Mouse (Mus musculus) ES-Bruce4 (cell line): Measurements from ENCODE around the gene Srsf3. TPM values are rescaled to one million over a fixed set of nuclear protein-coding genes. Genes with fewer than 3 reads are reported as not detected.

Experiments used
- H3K27ac ChIP-seq: 2 replicates; pipeline ENCODE4 v1.5.1; 2012; ENCODE audit warnings: low read length, inconsistent platforms; ENCODE audit not compliant: insufficient read depth
- H3K27me3 ChIP-seq: 2 replicates; pipeline ENCODE4 v1.6.1; 2012; ENCODE audit warnings: mild to moderate bottlenecking, low read length, inconsistent platforms; ENCODE audit not compliant: control insufficient read depth, poor library complexity, insufficient read depth, severe bottlenecking
- H3K36me3 ChIP-seq: 2 replicates; pipeline ENCODE4 v1.6.1; 2012; ENCODE audit warnings: inconsistent platforms, mild to moderate bottlenecking, low read length, moderate library complexity; ENCODE audit not compliant: control insufficient read depth, poor library complexity, insufficient read depth, severe bottlenecking
- H3K4me1 ChIP-seq: one replicate; pipeline ENCODE4 v1.8.1; 2011; ENCODE audit warnings: low read length; ENCODE audit not compliant: control insufficient read depth, insufficient read depth
- H3K4me3 ChIP-seq: 2 replicates; pipeline ENCODE4 v1.5.1; 2011; ENCODE audit warnings: low read depth, mild to moderate bottlenecking, low read length
- H3K9ac ChIP-seq: 2 replicates; pipeline ENCODE4 v1.6.1; 2012; ENCODE audit warnings: low read depth, mild to moderate bottlenecking, inconsistent platforms; ENCODE audit not compliant: poor library complexity, severe bottlenecking
- H3K9me3 ChIP-seq: replicated peaks from 2 replicates; pipeline ENCODE4 v1.6.1; 2012; ENCODE audit warnings: mild to moderate bottlenecking, low read length, inconsistent platforms; ENCODE audit not compliant: control insufficient read depth, poor library complexity, insufficient read depth, severe bottlenecking
- CTCF ChIP-seq: IDR thresholded peaks from one replicate; pipeline ENCODE4 v1.8.1; 2011; ENCODE audit warnings: low read depth, low read length
- EP300 ChIP-seq: IDR thresholded peaks from 2 replicates; pipeline ENCODE4 v1.6.1; 2011; ENCODE audit warnings: low read depth, low read length; ENCODE audit not compliant: insufficient read depth
- POLR2A ChIP-seq: IDR thresholded peaks from one replicate; pipeline ENCODE4 v1.8.1; 2011; ENCODE audit warnings: low read length; ENCODE audit not compliant: insufficient read depth
- polyA plus RNA-seq: library from polyadenylated mRNA; stranded (reverse); fragments of >200 nt; gene quantifications from 2 replicates; pipeline ENCODE4 v1.2.4, GENCODE M21; 2011; ENCODE audit warnings: low read depth; ENCODE audit not compliant: missing spikeins, insufficient read depth, insufficient read length

Srsf3 gene
- polyA plus RNA-seq, 1 experiment = 557 TPM

DNA sequence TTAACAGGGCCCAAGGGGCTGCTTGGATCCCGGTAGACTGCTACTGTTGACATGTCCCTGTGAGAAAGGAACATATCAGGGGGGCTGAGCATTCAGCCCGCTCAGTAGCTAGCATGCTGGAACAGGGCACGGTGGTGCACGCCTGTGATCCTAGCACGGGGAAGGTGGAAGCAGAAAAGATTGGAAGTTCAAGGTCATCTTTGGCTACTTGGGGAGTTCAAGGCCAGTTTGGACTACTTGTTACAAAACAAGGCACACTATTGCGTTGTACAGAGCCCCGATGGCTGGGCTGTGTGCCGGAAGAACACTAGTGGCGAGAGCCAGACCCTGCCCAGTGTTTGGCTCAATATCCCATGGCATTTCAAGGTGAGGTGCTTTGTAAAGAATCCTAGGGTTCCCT is 28.5 kb downstream of the Srsf3 start:
- H3K4me3 ChIP-seq = no peak overlapping the region
- H3K9me3 ChIP-seq = no peaks in the 10 kb centered on the region
- no peak overlapping the region for H3K27ac ChIP-seq
- no peak for TF ChIP-seq CTCF
- no peak for TF ChIP-seq POLR2A
- TF ChIP-seq EP300 = no peak
- H3K4me1 ChIP-seq = peaks cover 7% of the 10 kb centered on the region
- H3K36me3 ChIP-seq = no peaks in the 10 kb centered on the region
- no peaks in the 10 kb centered on the region for H3K27me3 ChIP-seq
- no peak overlapping the region for H3K9ac ChIP-seq

DNA sequence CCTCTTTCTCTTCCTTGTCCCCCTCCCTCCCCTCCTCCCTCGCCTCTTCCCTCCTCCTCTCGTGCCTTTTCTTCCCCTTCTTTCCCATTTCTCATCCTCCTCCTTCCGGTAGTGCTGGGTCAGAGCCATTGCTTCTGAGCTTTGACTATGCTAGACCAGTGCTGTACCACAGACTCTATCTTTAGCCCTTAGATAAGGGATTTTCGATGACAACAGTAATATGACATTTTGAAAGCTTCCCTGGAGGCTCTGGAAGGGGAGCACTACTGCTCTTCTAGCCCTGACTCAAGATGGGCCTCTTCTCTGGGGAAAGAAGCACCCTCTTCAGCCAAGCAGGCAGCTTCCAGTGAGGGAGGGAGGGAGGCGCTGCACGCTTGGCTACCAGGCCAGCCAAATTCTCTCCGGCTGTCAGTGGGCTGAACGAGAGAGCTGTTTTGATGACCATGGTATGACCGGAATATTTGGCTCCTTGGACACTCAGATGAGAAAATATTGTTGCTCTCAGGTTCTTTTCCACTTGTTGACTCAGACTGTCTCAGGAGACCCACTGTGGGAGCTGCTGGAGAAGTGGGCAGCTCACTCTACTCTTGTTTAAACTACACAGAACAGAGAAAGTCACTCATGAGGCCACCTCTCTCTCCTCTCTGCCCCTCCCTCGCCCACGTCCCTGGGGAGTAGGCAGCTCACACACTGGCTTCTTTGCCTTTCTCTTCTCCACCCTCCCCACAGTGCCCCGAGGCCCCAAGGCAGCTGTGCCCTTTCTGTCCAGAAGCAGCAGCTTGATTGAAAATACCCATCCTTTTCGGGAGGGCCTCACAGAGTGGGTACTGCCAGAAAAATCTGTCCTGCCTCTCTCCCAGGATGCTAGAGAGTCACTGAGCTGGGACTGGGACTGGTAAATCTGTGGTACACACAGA is 29.9 kb downstream of the Srsf3 start:
- no peaks in the 10 kb centered on the region for H3K9me3 ChIP-seq
- H3K4me3 ChIP-seq = no peak overlapping the region
- H3K27ac ChIP-seq = no peak overlapping the region
- H3K27me3 ChIP-seq = no peaks in the 10 kb centered on the region
- peaks cover 3% of the 10 kb centered on the region for H3K4me1 ChIP-seq
- no peak overlapping the region for H3K9ac ChIP-seq
- TF ChIP-seq CTCF = no peak
- TF ChIP-seq POLR2A = no peak
- no peak for TF ChIP-seq EP300
- no peaks in the 10 kb centered on the region for H3K36me3 ChIP-seq

DNA sequence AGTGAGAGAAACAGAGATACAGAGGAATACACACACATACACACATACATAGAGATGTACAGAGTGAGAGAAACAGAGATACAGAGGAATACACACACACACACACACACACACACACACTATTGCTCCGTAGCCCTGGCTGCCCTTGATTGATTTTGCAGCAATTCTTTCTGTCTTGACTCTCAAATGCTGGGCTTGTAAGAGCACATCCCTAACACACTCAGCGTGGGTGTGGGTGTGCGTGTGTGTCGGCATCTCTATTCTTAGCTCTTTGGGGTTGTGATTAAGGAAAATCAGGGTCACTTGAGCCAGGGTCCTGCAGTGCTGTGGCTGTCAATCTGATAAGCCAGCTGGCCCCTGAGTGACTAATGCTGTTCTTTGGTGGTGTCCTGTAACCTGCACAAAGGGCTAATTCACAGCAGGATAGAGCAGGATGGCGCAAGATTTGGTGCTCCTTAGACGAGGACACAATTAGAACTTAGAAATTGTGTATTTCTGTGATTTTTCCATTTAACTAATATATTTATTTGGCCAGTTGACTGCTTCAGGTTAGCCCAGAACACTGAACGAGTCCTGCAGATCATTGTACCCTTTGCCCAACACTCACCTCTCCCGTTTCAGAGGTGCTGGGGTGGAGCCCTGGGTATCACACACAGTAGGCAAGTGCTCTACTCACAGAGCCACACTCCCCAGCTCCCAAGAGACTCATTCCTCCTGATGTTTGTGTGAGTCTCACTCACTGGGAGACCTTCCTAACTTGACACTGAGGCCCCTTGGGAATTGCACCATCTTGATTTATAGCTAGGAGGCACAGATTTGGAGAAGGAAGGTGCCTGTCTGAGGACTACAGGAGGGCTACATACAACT is 30.9 kb downstream of the Srsf3 start:
- no peak for TF ChIP-seq POLR2A
- TF ChIP-seq CTCF = no peak
- TF ChIP-seq EP300 = no peak
- Histone ChIP-seq H3K4me1 (peaks cover 3% of the 10 kb centered on the region), H3K9me3 (no peaks in the 10 kb centered on the region), H3K36me3 (no peaks in the 10 kb centered on the region), H3K27ac (no peak overlapping the region), H3K27me3 (no peaks in the 10 kb centered on the region), H3K4me3 (no peak overlapping the region), H3K9ac (no peak overlapping the region)

DNA sequence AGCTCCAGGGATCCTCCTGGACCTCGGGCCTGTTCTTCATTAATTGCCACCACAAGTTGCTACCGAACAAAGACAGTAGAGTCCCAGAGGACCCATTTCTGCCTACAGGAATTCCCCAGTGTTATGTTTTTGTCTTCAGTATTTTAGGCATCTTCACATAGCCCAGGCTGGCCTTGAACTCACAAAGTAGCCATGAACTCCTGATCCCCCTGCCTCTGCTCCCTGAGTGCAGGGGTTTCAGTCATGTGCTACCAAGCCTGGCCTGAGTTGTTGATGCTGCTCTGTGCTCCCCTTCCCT is 31.5 kb downstream of the Srsf3 start:
- Histone ChIP-seq H3K27me3 (no peaks in the 10 kb centered on the region), H3K4me3 (no peak overlapping the region), H3K9me3 (no peaks in the 10 kb centered on the region), H3K36me3 (no peaks in the 10 kb centered on the region), H3K4me1 (peaks cover 6% of the 10 kb centered on the region), H3K9ac (no peak overlapping the region), H3K27ac (no peak overlapping the region)
- no peak for TF ChIP-seq POLR2A
- TF ChIP-seq CTCF = no peak
- TF ChIP-seq EP300 = no peak

- TF ChIP-seq POLR2A (no peak), CTCF (no peak), EP300 (no peak)
- Histone ChIP-seq H3K4me3 (no peak overlapping the region), H3K36me3 (no peaks in the 10 kb centered on the region), H3K9me3 (no peaks in the 10 kb centered on the region), H3K27ac (peak overlapping the region; percentile 85), H3K4me1 (peaks cover 6% of the 10 kb centered on the region), H3K9ac (peak overlapping the region; percentile 24; the same call in 1 of the 2 replicates), H3K27me3 (no peaks in the 10 kb centered on the region)
These were observed 33.0 kb downstream of the Srsf3 start for GRCm38 (mm10) chr17:29065245-29065940.
